Mouse (Mus musculus) myocyte (in vitro differentiated cells): ENCODE results near the gene Psors1c2.

Source experiments
- CEBPB ChIP-seq: IDR thresholded peaks from 2 replicates; pipeline ENCODE4 v1.6.1; 2011; ENCODE audit warnings: mild to moderate bottlenecking, moderate library complexity; ENCODE audit not compliant: poor library complexity, insufficient read depth, severe bottlenecking
- E2F4 ChIP-seq: IDR thresholded peaks from one replicate; pipeline ENCODE4 v1.6.1; 2011; ENCODE audit warnings: mild to moderate bottlenecking, control low read depth, moderate library complexity; ENCODE audit not compliant: insufficient read depth
- MAX ChIP-seq: IDR thresholded peaks from one replicate; pipeline ENCODE4 v1.6.1; 2011; ENCODE audit warnings: low read depth, mild to moderate bottlenecking, control low read depth
- MYOD1 ChIP-seq, 3 experiments: IDR thresholded peaks; one replicate each; pipeline ENCODE4 v1.6.1; 2011; ENCODE audit warnings: control low read depth in 2 of 3, low read depth in 2 of 3, mild to moderate bottlenecking in 2 of 3, moderate library complexity in 1 of 3; ENCODE audit not compliant: insufficient read length in 2 of 3, control insufficient read depth in 1 of 3
- MYOG ChIP-seq, 3 experiments: IDR thresholded peaks; one replicate each; pipeline ENCODE4 v1.6.1; 2011; ENCODE audit warnings: control low read depth in 2 of 3, low read depth in 2 of 3, mild to moderate bottlenecking in 2 of 3; ENCODE audit not compliant: insufficient read length in 2 of 3, control insufficient read depth in 1 of 3, insufficient read depth in 1 of 3
- POLR2A ChIP-seq: IDR thresholded peaks from one replicate; pipeline ENCODE4 v1.6.1; 2011; ENCODE audit warnings: low read depth, mild to moderate bottlenecking, control low read depth, moderate library complexity; ENCODE audit not compliant: insufficient read length
- POLR2AphosphoS2 ChIP-seq: IDR thresholded peaks from one replicate; pipeline ENCODE4 v1.6.1; 2011; ENCODE audit warnings: low read depth, control low read depth; ENCODE audit not compliant: insufficient read length
- TCF12 ChIP-seq: IDR thresholded peaks from one replicate; pipeline ENCODE4 v1.6.1; 2011; ENCODE audit warnings: mild to moderate bottlenecking, control low read depth; ENCODE audit not compliant: poor library complexity, insufficient read depth, severe bottlenecking
- USF1 ChIP-seq: IDR thresholded peaks from one replicate; pipeline ENCODE4 v1.6.1; 2011; ENCODE audit warnings: low read depth, mild to moderate bottlenecking, control low read depth, moderate library complexity

DNA sequence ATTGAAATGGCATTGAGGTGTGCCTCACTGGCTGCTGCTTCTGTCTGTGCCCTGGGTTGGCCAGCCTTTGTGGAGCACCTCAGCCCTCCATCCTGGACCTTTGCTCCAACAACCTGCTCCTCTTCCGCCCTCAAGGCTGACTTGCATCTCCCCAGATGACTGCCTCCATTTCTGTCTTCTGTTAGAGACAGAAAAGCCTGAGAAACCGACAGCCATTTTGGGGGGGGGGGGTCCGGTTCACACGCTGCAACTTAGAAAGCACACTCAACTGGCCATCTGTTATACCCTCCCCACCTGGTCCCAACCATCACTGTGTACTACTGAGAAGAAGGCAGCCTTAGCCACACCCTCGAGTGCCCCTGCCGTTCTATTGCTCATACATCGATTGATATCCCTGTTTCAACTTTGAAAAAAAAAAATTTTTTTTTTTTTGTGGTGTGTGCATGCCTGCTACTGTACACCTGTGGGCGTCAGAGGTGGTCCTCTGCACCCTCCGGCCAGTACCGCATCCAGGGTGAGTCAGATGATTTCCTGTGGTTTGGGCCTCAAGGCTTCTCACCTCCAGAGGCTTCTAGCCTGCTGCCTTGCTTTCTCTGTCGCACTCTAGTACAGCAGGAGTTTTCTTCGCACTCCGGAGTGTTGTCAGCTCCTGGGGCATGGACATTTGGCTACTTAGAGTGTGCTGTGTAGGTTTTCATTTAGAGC lies 25.3 kb upstream of the Psors1c2 start:
- TF ChIP-seq MAX: no peak
- no peak for TF ChIP-seq MYOD1 (IDR thresholded peaks at IDR 0.05; ENCODE audit: control insufficient read depth in 1 of 3, insufficient read length in 2 of 3, low read depth in 2 of 3)
- no peak for TF ChIP-seq E2F4
- TF ChIP-seq POLR2A: no peak
- TF ChIP-seq MYOG (IDR thresholded peaks at IDR 0.05; ENCODE audit: control insufficient read depth in 1 of 3, insufficient read depth in 1 of 3, insufficient read length in 2 of 3, low read depth in 2 of 3): no peak
- TF ChIP-seq CEBPB: no peak
- no peak for TF ChIP-seq TCF12
- TF ChIP-seq POLR2AphosphoS2: no peak
- TF ChIP-seq USF1: no peak
